Mouse (Mus musculus): ENCODE data around the gene Srbd1. TPM values are rescaled to one million over a fixed set of nuclear protein-coding genes. Genes with fewer than 3 reads are reported as not detected.

Gene Srbd1
- polyA plus RNA-seq, 1 experiment from 2014 or later: 9.0 TPM

DNA sequence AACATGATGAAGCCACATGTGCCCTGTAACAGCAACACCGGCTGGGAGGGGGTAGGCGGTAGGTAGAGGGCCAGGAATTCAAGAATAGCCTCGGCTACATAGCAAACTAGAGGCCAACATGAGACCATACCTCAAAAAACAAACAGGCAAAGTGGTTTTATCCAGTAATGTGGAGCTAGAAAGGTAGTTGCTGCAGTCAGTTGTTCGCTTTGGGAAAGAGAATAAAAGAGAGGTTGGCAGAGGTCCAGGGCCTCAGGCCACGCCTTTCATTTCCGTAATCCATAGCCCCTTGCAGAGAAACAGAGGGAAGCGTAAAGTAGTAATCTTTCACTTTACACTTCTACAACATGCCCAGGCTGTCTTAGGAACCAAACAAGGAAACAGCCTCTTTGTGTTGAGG lies 61.8 kb downstream of the Srbd1 start:
- DNase-seq: no peak

GRCm38 (mm10) chr17:86078060-86078459 lies 66.9 kb downstream of the Srbd1 start:
- ATAC-seq (ENCODE audit: low read depth) (no peak), DNase-seq (no peak)
- Histone ChIP-seq H3K9ac (no peak overlapping the region), H3K4me1 (replicated peaks) (no peaks in the 10 kb centered on the region), H3K27me3 (no peaks in the 10 kb centered on the region), H3K36me3 (peaks cover 3% of the 10 kb centered on the region; the same call in 1 of the 2 replicates), H3K4me2 (no peak overlapping the region), H3K27ac (no peak overlapping the region), H3K9me3 (replicated peaks) (no peaks in the 10 kb centered on the region), H3K4me3 (replicated peaks) (no peak overlapping the region)
- WGBS (ENCODE audit: insufficient replicate concordance): 49% methylated on average over 11 of the region's 11 CpGs

More for the DNA sequence above, 61.8 kb downstream of the Srbd1 start:
- ATAC-seq (ENCODE audit: low read depth): no peak
- no peaks in the 10 kb centered on the region for H3K9me3 ChIP-seq (replicated peaks)
- no peak overlapping the region for H3K4me3 ChIP-seq (replicated peaks)
- no peaks in the 10 kb centered on the region for H3K27me3 ChIP-seq
- H3K4me2 ChIP-seq: no peak overlapping the region
- peaks cover 10% of the 10 kb centered on the region; the same call in 1 of the 2 replicates for H3K36me3 ChIP-seq
- 83% methylated on average over 7 of the region's 7 CpGs for WGBS (ENCODE audit: insufficient replicate concordance)
- no peak overlapping the region for H3K9ac ChIP-seq
- no peak overlapping the region for H3K27ac ChIP-seq
- no peaks in the 10 kb centered on the region for H3K4me1 ChIP-seq (replicated peaks)

DNA sequence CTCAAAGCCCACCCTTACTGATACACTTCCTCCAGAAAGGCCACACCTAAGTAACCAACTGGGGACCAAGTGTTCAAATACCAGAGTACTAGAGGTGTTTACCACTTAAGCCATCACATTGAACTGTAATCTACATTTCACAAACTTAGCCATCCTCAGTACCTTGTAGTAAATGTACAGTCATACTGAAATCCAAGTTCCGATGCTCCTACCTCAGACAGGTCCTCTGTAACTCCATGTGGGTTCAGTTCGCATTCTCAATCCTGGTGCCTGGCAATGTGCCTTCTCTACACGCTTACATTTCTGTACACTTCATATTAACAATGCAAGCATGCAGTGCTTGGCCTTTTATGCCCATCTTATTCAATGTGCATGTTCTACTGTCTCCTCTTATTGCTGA lies 77.5 kb downstream of the Srbd1 start:
- Histone ChIP-seq H3K9ac (no peak overlapping the region), H3K4me1 (replicated peaks) (0 out of 2 replicates have a peak, but pooled peaks cover under 1% of the 10 kb centered on the region), H3K27me3 (no peaks in the 10 kb centered on the region), H3K36me3 (no peaks in the 10 kb centered on the region), H3K9me3 (replicated peaks) (no peaks in the 10 kb centered on the region), H3K27ac (no peak overlapping the region), H3K4me2 (no peak overlapping the region), H3K4me3 (replicated peaks) (no peak overlapping the region)
- DNase-seq (no peak), ATAC-seq (ENCODE audit: low read depth) (no peak)
- WGBS (ENCODE audit: insufficient replicate concordance): 87% methylated on average over 3 of the region's 3 CpGs

DNA sequence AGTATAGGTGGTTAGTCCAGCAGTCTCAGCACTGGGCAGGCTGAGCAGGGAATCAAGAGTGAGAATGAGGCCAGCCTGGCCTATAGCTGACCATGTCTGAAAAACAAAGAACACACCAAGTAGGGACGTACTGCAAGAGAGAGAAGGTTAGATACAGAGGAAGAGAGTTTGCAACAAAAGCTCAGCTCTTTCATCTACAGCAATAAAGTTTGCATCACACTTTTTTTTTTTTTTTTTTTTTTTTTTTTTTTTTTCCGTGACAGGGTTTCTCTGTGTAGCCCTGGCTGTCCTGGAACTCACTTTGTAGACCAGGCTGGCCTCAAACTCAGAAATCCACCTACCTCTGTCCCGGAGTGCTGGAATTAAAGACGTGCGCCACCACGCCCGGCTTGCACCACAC lies 79.1 kb downstream of the Srbd1 start:
- Histone ChIP-seq H3K4me1 (replicated peaks) (0 out of 2 replicates have a peak, but pooled peaks cover 2% of the 10 kb centered on the region), H3K27ac (no peak overlapping the region), H3K36me3 (no peaks in the 10 kb centered on the region), H3K9me3 (replicated peaks) (no peaks in the 10 kb centered on the region), H3K27me3 (no peaks in the 10 kb centered on the region), H3K9ac (no peak overlapping the region), H3K4me3 (replicated peaks) (no peak overlapping the region), H3K4me2 (no peak overlapping the region)
- DNase-seq (no peak), ATAC-seq (ENCODE audit: low read depth) (no peak)
- WGBS (ENCODE audit: insufficient replicate concordance): 82% methylated on average over 7 of the region's 7 CpGs

- no peaks in the 10 kb centered on the region for H3K36me3 ChIP-seq
- H3K4me2 ChIP-seq: no peak overlapping the region
- H3K9me3 ChIP-seq (replicated peaks): no peaks in the 10 kb centered on the region
- WGBS (ENCODE audit: insufficient replicate concordance): 24% methylated on average over 5 of the region's 5 CpGs
- peak; percentile 28 for DNase-seq
- no peak overlapping the region for H3K27ac ChIP-seq
- no peak overlapping the region for H3K9ac ChIP-seq
- no peaks in the 10 kb centered on the region for H3K27me3 ChIP-seq
- no peak overlapping the region for H3K4me3 ChIP-seq (replicated peaks)
- ATAC-seq (ENCODE audit: low read depth): peak; percentile 55; the same call in 1 of the 2 replicates
- 0 out of 2 replicates have a peak, but pooled peaks cover 2% of the 10 kb centered on the region for H3K4me1 ChIP-seq (replicated peaks)
Observed at GRCm38 (mm10) chr17:86063461-86063860, 81.5 kb downstream of the Srbd1 start.

DNA sequence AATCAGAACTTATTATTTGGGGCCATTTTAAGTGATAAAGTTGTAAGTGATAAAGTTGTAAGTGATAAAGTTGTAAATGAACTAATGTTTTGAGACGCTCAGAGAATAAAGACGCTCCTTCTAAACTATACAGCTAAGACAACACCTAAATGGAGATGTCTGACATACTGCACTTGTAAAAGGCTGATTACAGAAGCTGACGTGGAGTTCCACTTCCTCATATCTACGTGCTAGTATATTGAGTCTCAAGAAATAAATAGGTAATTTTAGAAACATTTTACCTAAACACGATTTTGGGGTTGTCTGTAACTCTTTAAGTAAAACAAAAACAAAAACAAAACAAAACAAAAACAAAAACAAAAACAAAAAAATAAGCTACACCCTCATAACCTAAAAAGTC lies 84.1 kb downstream of the Srbd1 start:
- H3K9ac ChIP-seq: no peak overlapping the region
- 56% methylated on average over 5 of the region's 5 CpGs for WGBS (ENCODE audit: insufficient replicate concordance)
- H3K4me1 ChIP-seq (replicated peaks): 0 out of 2 replicates have a peak, but pooled peaks cover 2% of the 10 kb centered on the region
- no peak for DNase-seq
- H3K9me3 ChIP-seq (replicated peaks): no peaks in the 10 kb centered on the region
- H3K4me3 ChIP-seq (replicated peaks): no peak overlapping the region
- no peak overlapping the region for H3K27ac ChIP-seq
- no peak overlapping the region for H3K4me2 ChIP-seq
- no peak for ATAC-seq (ENCODE audit: low read depth)
- peaks cover 6% of the 10 kb centered on the region; the same call in 1 of the 2 replicates for H3K36me3 ChIP-seq
- no peaks in the 10 kb centered on the region for H3K27me3 ChIP-seq

DNA sequence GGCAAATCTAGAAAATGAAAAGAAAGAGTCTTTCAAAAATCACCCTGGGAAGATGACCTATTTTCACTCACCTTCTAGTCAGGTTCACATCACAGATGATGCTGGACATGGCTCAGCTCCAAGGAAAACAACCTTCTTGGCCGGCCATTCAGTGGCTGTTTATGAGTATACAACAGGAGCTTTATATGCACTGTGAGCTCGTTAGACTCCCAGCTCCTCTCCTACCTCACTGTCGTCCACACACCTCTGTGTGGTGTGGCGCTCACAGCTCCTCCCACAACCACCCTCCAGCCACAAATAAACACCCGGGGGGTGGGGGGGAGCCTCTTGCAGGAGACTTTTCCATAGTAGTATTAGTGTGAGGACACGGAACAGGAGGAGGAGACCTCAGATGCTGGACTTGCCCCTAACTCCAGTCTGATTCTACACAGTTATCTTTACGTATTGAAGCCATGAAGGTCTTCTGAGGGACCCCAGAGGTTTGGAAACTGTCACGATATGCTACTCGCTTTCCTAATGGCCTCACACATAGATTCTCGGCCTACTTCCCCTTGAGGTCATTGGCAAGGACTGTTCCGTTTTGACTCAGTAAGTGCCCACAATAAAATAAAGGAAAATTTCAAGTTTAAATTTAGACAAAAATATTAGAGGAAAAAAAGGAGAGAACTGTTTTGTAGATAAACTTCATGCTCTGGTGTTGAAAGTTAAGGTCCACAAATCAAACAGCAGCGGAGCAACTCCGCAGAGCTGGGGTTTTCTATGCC lies 104.6 kb downstream of the Srbd1 start:
- no peak for ATAC-seq (ENCODE audit: low read depth)
- no peak overlapping the region for H3K9ac ChIP-seq
- no peak overlapping the region for H3K4me2 ChIP-seq
- no peak overlapping the region for H3K27ac ChIP-seq
- no peaks in the 10 kb centered on the region for H3K27me3 ChIP-seq
- no peak overlapping the region for H3K4me3 ChIP-seq (replicated peaks)
- 75% methylated on average over 13 of the region's 13 CpGs for WGBS (ENCODE audit: insufficient replicate concordance)
- no peaks in the 10 kb centered on the region for H3K9me3 ChIP-seq (replicated peaks)
- H3K36me3 ChIP-seq: no peaks in the 10 kb centered on the region
- H3K4me1 ChIP-seq (replicated peaks): no peaks in the 10 kb centered on the region
- no peak for DNase-seq

GRCm38 (mm10) chr17:86039741-86040140 lies 105.2 kb downstream of the Srbd1 start:
- Histone ChIP-seq H3K4me1 (replicated peaks) (no peaks in the 10 kb centered on the region), H3K27ac (no peak overlapping the region), H3K9me3 (replicated peaks) (no peaks in the 10 kb centered on the region), H3K4me2 (no peak overlapping the region), H3K9ac (no peak overlapping the region), H3K27me3 (no peaks in the 10 kb centered on the region), H3K36me3 (no peaks in the 10 kb centered on the region), H3K4me3 (replicated peaks) (no peak overlapping the region)
- WGBS (ENCODE audit: insufficient replicate concordance): 78% methylated on average over 3 of the region's 3 CpGs
- DNase-seq (no peak), ATAC-seq (ENCODE audit: low read depth) (no peak)

DNA sequence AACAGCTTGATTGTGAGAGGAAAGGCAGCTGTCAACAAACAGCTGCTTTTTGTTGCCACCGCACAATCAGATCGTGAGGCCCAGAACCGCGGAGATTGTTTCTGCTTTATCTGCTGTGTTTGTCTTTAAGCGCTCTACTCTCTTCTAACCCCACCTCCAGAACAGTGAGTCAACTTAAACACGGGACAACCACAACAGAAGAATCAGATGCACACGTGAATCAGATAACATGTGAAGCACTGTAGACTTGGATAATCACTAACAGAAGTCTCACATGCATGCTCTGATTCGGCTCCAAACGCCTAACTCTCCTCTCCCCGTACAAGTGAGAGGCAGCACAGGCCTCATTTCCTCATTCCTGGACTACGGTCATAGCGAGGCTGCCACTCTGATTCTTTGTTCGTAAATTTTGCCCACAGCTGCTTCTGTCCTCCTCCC lies 106.7 kb downstream of the Srbd1 start:
- DNase-seq (no peak), ATAC-seq (ENCODE audit: low read depth) (no peak)
- no peak overlapping the region for H3K4me3 ChIP-seq (replicated peaks)
- no peaks in the 10 kb centered on the region for H3K36me3 ChIP-seq
- no peak overlapping the region for H3K9ac ChIP-seq
- H3K27me3 ChIP-seq: no peaks in the 10 kb centered on the region
- no peak overlapping the region for H3K4me2 ChIP-seq
- no peak overlapping the region for H3K27ac ChIP-seq
- H3K9me3 ChIP-seq (replicated peaks): no peaks in the 10 kb centered on the region
- no peaks in the 10 kb centered on the region for H3K4me1 ChIP-seq (replicated peaks)
- WGBS (ENCODE audit: insufficient replicate concordance): 52% methylated on average over 13 of the region's 13 CpGs

GRCm38 (mm10) chr17:86035576-86035975 lies 109.4 kb downstream of the Srbd1 start:
- 84% methylated on average over 3 of the region's 3 CpGs for WGBS (ENCODE audit: insufficient replicate concordance)
- no peak for ATAC-seq (ENCODE audit: low read depth)
- no peak overlapping the region for H3K9ac ChIP-seq

GRCm38 (mm10) chr17:86035146-86035545 lies 109.8 kb downstream of the Srbd1 start:
- Histone ChIP-seq H3K4me1 (replicated peaks) (peaks cover under 1% of the 10 kb centered on the region; the same call in 1 of the 2 replicates), H3K4me3 (replicated peaks) (no peak overlapping the region), H3K9ac (no peak overlapping the region), H3K27me3 (no peaks in the 10 kb centered on the region), H3K4me2 (no peak overlapping the region), H3K27ac (no peak overlapping the region), H3K9me3 (replicated peaks) (no peaks in the 10 kb centered on the region), H3K36me3 (no peaks in the 10 kb centered on the region)
- WGBS (ENCODE audit: insufficient replicate concordance): 84% methylated on average over 12 of the region's 12 CpGs
- no peak for DNase-seq
- ATAC-seq (ENCODE audit: low read depth): no peak

More at GRCm38 (mm10) chr17:86035576-86035975, 109.4 kb downstream of the Srbd1 start:
- H3K4me2 ChIP-seq: no peak overlapping the region
- H3K27ac ChIP-seq: no peak overlapping the region
- H3K36me3 ChIP-seq: no peaks in the 10 kb centered on the region
- H3K27me3 ChIP-seq: no peaks in the 10 kb centered on the region
- no peaks in the 10 kb centered on the region; the same call in 1 of the 2 replicates for H3K4me1 ChIP-seq (replicated peaks)
- no peak overlapping the region for H3K4me3 ChIP-seq (replicated peaks)
- no peak for DNase-seq
- H3K9me3 ChIP-seq (replicated peaks): no peaks in the 10 kb centered on the region

DNA sequence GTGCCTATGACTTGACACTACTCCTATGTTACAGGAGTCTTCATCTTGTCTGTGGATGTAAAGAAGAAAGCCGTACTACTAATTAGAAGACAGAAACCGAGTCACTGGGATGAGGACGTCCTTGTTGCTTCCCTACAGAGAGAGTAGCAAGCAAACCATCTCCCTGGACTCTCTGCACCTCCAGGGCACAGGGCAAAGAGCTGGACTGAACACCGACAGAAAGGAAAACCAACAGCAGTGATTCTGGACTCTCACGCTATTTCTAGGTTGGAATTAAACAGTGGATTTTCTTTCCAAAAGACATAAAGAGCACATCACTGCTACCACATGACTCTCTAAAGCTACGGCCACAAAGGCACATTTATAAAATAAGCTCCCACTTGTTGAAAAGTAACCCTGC lies 110.3 kb downstream of the Srbd1 start:
- no peaks in the 10 kb centered on the region for H3K9me3 ChIP-seq (replicated peaks)
- H3K4me1 ChIP-seq (replicated peaks): peaks cover 4% of the 10 kb centered on the region; the same call in 1 of the 2 replicates
- no peaks in the 10 kb centered on the region for H3K27me3 ChIP-seq
- no peak overlapping the region for H3K4me2 ChIP-seq
- 79% methylated on average over 6 of the region's 6 CpGs for WGBS (ENCODE audit: insufficient replicate concordance)
- no peak overlapping the region for H3K4me3 ChIP-seq (replicated peaks)
- H3K9ac ChIP-seq: no peak overlapping the region
- H3K27ac ChIP-seq: no peak overlapping the region
- H3K36me3 ChIP-seq: no peaks in the 10 kb centered on the region
- DNase-seq: no peak
- no peak for ATAC-seq (ENCODE audit: low read depth)

Measured in liver, embryonic 13.5 days (tissue).